Mouse (Mus musculus): ENCODE results near the gene Tenm4. TPM values are rescaled to one million over a fixed set of nuclear protein-coding genes. Genes with fewer than 3 reads are reported as not detected.

Gene Tenm4
- polyA plus RNA-seq, 1 experiment = 30.7 TPM

DNA sequence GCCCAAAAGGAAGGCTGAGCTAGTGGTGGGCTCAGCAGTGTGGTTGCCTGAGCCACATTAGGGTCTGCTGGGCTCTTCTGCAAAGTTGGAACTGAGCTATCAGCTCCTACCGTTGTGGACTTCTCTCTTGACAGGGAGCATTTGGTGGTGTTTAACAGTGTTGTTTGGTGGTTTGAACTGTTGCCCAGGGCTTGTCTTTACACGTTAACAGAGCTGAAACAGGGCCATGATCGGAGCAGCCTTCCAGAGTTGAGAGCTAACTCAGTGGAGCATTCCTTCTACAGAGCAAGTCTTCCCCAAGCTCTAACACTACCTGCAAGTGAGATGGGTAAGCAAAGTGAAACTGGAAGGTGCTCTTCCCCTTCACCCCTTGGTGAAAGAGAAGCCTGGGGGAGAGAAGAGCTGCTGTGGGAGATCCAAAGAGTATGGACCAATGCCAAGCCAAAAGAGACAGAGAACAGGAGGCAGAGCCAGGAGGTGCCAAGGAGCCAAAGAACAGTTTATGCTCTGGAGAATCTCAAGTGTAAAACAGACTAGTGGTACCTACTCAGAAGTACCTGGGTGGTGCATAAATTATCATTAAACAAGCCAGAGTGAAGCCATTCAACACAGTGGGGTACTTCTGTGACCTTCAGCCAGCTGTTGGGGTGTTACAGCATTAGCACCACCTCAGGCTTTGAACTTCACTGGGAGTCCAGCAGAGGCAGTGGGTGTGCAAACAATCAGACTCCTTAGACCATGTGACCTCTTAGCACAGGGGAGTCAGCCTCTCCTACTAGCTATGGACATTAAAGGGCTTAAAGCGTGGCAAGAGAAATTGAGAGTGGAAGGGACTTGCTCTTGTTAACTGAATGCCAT, 71.5 kb downstream of the Tenm4 start:
- DNase-seq (ENCODE audit: low read depth) = no peak

DNA sequence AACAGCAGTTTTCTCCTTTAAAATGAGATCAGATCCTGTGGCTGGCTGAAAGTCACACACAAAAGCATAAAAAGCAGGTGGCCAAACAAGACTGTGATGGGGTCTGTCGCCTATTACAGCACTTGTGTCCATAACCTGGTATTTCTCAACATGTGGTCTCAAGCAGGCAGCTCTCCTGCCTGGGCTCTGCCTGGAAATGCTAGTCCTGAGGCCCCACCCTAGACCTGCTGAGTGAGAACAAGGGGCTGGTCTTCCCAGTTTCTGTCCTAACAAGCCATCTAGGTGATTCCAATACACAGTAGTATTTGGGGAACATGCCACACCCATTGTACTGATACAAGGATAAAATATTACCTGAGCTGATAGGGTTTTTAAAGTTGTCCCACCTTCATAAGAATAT, 73.8 kb downstream of the Tenm4 start:
- no peak for DNase-seq (ENCODE audit: low read depth)

DNA sequence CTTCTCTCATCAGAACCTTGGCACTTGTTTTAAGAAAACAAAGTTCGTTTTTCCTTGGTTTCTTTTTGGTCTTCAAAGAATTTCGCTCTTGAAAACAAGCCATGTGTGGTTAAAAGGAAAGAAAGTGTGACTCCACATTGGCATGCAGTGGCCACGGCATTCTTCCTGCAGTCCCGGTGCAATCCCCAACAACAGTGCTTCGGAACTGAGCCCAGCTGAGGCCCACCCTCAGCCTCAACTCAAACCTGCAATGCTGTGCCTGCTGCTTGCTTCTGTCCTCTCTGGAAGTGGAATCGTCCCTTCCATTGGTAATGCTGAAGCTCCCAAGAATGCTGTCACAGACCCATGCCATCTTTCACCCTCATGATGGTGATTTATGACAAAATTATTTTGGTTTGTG, 88.6 kb downstream of the Tenm4 start:
- DNase-seq (ENCODE audit: low read depth) = no peak

DNA sequence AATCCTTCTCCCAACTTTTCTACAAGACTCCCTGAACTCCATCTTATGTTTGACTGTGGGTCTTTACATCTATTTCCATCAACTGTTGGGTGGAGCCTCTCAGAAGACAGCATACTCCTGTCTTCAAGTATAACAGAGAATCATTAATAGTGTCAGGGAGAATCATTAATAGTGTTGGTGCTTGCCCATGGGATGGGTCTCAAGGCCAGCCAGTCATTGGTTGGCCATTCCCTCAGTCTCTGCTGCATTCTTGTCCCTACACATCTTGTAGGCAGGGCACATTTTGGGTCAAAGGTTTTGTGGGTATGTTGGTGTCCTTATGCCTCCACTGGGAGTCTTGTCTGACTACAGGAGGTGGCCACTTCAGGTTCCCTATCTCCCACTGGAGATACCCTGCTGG, 91.1 kb downstream of the Tenm4 start:
- no peak for DNase-seq (ENCODE audit: low read depth)

DNA sequence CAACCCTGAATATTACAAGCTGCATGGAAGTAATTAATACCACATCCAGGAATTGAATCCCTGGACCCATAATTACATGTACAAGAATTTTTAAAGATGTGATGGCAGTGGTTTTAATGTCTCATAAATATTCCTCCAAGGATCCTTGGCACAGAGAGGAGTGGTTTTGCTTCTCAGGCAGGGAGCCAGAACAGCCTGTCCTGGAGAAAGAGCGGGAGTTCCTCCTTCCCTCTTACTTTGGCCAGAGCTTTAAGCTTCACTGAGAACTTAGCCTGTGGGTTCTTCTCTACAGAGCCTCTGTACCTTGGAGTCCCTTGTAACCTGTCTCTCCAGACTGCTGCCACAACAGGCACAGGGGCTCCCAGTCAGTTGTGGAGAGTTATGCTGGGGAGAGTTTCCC, 94.9 kb downstream of the Tenm4 start:
- no peak for DNase-seq (ENCODE audit: low read depth)

DNA sequence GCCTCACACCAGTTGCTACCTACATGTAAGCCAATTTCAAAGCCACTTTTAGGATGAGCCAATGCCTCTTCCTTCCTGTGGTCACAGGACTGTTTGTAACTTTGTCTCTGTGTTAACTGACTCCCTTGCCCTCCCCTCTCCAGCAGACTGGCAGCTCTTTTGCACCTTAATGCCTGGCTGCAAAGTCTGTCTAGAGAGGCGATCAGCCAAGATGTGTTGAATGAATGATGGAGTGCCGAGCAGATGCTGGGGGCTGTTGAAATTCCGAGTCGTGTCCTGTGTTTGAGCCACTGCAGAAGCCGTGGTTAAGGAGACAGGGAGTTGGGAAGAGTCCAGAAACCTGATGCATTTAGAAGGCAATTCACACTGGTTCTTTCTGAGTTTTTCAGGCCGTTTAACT, 96.2 kb downstream of the Tenm4 start:
- DNase-seq (ENCODE audit: low read depth) = no peak

DNA sequence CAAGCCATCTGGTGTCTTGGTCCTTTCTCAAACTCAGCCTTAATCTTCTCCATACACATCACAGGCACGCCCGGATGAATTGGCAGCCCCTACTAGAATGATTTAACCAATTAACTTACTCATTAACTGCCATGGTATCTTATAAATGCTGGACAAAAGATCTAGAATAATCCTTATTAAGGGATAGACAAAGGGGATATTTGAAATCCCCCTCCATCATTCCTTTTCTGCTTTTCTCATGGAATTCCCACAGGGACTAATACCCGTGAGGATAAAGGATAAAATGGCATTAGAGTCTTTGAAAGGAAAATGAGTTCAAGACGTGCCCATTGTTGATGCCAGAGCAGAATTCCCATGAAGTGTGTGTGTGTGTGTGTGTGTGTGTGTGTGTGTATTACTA, 99.6 kb downstream of the Tenm4 start:
- no peak for DNase-seq (ENCODE audit: low read depth)

DNA sequence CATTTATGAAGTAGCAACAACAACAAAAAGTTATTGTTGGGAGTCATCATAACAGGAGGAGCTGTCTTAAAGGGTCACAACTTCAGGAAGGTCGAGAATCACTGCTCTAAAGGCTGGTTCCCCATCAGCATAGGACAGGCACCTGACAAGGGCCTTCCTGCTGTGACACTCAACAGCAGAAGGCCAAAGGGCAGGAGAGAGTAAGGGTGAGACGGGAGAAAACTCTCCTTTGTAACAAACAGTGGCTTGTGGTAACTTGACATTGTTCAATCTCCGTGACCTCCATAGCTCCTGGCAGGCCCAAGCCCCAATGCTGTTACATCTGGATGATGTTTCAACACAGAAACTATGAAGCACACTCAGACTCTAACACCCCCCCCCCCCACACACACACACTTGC, 101.0 kb downstream of the Tenm4 start:
- no peak for DNase-seq (ENCODE audit: low read depth)

DNA sequence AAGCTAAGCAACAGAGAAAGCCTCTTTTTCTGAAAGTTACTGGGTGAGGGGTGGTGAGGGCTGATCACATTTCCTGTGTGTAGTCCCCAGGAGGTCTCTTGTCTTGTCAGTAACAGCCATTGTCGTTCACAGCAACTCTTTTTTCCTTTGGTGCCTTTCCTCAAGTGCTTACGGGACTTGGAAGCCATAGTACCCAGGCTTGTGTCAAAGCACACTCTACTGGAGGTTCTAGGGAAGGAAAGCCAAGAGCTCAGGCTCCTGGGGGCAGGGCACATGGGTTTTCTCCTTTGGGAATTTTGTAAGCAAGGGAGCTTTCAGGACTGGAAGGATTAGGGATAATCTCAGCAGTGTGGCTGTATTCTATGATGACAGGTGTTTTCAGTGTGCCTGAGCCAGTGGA, 103.4 kb downstream of the Tenm4 start:
- DNase-seq (ENCODE audit: low read depth) = no peak

DNA sequence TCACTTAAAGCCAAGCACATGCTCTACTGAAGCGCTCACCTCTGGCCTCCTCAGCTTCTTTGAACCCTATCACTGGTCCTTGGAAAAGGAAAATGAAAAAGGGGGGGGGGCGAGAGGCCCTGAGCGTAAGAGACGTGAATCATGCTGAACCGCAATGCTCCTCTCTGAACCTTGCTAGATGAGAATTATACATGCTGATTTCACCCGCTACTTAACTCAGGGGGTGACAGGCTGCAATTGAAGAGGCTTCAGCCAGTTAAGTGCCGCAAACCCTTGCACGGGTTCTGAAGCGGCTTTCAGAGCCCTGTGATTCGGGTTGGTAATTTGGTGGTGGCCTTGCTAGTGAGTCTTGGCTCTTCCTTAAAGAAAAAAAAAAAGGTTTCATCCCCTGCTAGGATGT, 106.5 kb downstream of the Tenm4 start:
- no peak for DNase-seq (ENCODE audit: low read depth)

DNA sequence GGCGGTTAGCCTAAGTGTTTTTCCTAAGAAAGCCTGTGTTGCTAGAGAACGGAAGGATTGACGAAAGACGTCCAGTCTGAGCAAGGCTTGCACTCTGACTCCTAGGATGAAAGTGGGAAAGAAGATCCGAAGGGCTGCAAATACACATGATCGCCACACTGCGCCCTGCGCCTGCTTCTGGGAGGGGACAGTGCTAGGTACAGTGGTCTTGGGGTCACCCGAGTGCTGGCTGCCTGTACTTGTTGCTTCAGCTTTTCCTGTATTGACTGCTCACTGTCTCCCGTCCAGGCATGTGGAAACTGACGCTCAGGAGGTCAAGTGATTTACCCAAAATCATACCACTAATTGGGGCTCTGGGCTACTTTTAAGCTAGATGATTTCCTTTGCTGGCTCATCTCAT, 107.3 kb downstream of the Tenm4 start:
- DNase-seq (ENCODE audit: low read depth) = no peak

DNA sequence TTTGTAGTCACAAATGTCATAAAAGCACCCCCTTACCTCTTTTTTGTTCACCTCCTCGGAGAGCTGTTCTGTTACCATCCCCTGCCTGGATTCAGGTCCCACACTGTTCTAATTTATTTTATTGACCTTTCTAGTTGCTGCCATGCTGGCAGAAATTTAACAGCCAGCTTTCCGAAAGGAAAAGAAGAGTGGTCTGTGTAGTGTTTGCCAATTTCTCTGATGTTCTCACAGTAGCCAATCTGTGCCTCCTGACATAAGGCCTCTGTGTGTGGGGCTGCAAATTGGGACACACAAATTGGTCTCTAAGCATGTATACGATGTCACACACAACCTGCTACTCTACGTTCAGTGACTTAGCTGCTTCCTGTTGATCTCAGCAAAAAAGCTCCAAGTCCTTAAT, 109.7 kb downstream of the Tenm4 start:
- no peak for DNase-seq (ENCODE audit: low read depth)

DNA sequence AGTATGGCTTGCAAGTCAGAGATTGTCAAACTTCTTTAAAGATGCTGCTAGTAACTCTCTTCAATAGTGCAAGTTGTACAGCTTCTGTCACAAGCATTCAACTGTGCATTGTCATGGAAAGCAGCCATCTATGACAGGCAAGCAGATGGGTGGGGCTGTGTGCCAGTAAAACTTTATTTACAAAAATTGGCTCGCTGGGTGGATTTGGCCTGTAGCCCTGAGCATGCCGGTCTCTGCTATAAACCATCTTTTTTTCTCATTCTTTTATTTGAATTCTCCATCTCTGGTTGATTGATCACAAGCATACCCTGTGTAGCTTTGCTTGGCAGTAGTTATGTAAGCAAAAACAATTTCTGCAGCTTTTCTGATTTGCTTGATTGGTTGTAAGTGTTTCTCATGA, 119.5 kb downstream of the Tenm4 start:
- no peak for DNase-seq (ENCODE audit: low read depth)

DNA sequence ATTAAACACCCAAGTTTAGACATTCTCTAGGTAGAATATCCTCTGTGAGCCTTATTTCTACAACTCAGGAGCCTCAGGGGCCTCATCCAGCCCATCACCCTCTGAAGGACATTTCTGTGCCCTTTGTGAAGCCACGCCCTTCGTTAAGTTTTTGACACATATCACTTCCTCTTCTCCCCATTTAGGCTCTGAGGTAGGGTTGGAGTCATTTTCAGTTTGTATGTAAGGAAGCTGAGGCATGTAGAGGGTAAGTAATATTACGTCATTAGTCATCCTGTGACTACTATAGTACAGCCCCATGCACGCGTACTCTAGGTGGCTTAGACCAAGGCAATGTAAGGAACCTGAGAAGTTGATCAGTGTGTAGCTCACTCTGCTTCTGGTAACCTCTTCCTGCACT, 124.9 kb downstream of the Tenm4 start:
- no peak for DNase-seq (ENCODE audit: low read depth)

DNA sequence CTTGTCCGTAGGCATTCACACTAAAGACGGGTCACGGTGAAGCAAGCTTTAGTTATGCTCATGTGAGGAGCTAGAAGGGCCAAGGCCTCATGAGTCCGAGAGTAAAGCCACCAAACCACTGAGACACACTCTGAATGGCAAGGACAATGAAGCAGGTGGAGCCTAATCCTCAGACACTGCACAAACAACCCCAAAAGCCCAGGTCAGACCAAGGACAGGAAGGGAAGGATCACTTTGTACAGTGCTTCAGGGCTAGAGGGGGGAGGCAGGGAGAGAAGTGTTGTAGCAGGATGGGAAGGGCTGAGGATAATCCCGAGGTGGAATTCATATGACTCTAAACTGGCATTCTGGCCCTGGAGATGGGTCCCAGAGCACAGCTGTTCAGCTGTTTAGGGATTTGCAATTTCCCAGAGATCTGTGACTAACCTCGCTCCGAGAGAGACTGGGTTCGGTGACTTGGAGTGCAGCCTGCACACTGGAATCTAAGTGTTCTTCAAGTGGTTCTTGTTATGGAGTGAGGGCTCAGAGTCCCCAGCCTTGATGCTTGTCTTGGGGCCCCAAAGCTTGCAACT, 129.9 kb downstream of the Tenm4 start:
- no peak for DNase-seq (ENCODE audit: low read depth)

DNA sequence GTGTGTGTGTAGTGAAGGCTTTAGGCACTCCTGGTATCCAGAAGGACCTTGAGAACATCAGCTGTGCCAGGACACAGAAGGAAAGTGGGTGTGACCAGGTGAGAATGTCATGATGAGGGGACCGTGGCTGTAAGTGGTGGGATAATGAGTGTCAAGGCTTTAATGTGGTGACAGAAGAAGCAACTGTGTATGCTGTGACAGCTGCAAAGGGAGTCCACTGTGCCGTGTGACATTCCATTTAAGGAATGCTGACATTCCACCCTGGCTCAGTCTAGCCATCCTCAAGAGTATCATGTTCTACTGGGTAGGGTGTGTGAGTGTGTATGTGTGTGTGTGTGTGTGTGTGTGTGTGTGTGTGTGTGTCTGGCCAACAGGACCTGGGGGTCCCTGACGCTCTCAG, 130.8 kb downstream of the Tenm4 start:
- no peak for DNase-seq (ENCODE audit: low read depth)

DNA sequence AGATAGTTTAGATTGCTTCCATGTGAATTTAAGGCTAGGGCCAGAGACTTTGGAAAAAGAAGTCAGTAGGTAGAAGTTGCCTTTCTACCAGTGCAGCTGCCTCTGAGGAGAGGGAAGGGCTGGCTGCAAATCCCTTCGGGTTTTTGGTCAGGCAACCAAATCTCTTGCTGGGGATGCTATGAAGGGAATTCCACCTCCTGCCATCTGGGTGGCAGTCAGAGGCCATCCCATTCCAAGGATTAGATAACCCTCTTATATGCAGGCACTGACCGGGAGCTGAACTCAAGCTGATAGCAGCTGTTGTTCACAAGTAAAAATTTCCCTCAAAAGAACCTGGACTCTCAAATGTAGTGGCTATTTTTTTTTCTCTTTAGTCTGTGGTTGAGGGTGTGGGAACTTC, 132.9 kb downstream of the Tenm4 start:
- no peak for DNase-seq (ENCODE audit: low read depth)

DNA sequence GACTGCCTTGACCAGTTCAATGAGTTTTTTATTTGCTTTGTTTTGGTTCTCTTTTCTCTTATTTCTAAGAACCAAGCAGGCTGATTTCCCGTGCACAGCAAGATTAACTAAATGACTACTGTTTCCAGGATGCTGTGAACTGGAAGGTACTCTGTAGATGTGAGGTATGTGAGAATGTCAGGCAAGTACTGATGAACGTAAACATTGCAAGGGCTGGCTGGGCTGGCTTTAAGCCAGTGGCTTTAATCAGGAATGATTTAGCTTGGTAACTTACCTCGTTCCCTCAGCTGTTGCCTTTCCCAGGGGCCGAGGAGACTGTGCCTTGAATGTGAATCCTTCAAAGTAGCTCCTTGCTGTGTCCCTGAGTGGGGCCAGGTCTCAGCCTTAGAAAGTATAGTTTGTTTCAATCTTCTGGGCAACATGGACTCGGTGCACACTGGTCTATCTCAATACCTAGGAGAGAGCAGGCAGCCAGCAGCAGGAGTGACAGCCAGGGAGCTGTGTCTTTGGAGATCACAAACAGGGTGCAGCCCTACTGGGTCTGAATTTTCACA, 134.4 kb downstream of the Tenm4 start:
- DNase-seq (ENCODE audit: low read depth) = no peak

DNA sequence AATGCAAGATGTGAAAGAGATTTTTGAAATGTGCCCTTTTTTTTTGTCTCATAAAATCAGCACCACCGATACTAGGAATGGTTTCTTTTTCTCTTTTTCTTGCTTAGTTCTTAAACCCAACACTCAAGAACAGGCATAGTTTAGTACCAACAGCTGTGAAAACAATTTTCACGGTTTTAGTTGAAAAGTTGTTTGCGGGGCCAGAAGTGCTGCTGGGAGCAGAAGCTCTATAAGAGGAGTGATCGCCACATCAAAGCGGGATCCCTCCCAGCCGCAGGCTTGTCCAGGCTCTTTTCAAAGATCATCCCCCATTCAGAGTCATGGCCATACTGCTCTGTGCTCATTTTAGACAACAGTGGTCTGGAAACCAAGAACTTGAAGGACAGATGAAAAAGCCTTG, 137.1 kb downstream of the Tenm4 start:
- no peak for DNase-seq (ENCODE audit: low read depth)

DNA sequence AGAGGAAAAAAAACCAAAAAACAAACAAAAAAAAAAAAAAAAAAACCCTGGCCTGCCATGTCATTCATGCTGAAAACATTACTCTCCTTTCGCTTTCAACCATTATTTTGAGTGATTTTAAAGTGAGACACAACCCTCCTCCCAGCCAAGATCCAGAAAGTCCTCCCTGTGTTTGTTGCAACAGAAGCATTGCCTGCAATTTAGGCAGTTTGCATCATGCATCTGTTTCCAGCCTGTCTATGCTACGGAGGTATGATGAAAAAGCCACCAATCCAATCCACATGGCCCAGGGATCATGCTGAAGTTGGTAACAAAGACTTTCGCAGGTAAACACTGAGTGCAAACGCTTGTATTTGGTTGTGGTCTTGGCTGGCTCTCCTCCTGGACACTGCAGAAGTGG, 158.3 kb downstream of the Tenm4 start:
- no peak for DNase-seq (ENCODE audit: low read depth)

DNA sequence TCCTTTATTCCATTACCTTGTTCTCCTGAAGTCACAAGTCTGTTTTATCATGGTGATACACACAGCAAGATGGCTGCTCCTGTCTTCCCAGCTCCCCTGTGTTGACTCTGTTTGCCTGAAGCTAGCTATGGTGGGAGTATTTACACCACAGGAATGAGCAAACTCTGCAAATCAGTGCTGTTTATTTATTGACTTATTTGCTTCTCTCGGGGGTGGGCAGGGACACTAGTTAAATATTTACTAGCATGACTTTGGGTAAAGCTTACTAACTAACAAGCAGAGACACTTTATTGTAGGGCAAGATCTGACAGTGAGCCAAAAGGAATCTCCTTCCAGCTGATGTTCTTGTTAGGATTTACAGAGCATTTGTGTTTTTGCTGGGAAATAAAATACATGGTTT, 160.1 kb downstream of the Tenm4 start:
- no peak for DNase-seq (ENCODE audit: low read depth)

DNA sequence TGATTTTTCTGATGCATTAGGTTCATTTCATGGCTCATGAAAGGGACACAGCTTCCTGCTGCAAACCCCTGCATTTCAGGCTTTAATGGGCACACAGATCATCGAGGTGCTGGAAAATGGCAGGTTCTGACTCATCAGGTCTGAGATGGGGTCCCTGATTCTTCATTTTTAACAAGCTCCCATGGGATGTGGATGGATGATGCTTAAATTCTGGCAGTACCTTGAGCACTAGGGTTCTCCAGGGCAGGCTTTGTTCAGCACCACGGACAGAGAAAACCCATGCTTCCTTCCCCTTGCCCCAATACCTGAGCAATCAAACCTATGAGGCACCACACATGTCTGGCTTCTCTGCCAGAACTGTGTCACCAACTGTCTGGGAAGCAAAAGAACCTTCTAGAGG, 163.3 kb downstream of the Tenm4 start:
- DNase-seq (ENCODE audit: low read depth) = no peak

DNA sequence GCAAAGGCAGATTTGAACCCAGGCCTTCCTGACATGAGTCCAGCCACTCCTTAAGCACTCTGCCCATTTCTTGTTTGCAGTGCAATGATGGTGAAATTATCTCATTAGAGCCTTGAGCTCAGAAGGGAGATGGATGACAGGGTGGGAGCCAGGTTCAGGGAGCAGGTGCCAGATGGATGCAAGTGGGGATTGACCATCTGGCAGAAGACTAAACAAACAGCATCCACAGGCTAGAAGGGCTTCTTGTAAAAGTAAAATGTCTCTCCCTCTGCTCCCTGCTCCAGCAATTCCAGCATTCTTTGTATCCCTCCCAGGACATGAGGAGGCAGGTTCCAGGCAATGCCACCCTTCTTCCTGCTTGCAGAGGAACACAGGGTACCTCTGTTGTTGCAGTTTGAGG, 165.3 kb downstream of the Tenm4 start:
- no peak for DNase-seq (ENCODE audit: low read depth)

DNA sequence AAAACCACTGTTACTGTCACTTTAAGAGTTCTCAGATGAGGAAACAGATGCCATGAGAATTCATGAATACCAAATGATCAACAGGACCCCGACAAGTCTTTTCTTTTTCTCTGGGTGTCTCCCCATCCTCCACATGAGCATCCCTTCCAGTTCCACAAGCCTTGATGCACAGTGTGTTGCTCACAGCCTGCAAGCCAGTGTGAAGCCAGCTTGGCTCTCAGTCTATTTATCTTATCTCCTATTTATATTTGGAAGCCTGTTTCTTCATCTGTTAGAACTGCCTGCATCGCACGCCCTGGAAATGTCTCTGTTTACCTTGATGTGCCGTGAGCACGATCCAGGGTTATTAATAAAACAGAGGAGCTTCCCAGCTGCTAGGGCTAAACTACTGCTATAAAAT, 169.8 kb downstream of the Tenm4 start:
- DNase-seq (ENCODE audit: low read depth) = no peak
